Mouse (Mus musculus): ENCODE results near the gene Fbxw2.
A peak's percentile ranks its signal among the peaks of the same experiment; 100 is the strongest.
"Not testable (repeated sequence)": the region's sequence is repeated elsewhere in the genome, so short reads cannot be mapped to it uniquely, and the experiment has no call there.

Gene Fbxw2

GRCm38 (mm10) chr2:34810775-34811174 lies 15.3 kb downstream of the Fbxw2 start:
- DNase-seq (ENCODE audit: low read depth) = no peak

- DNase-seq (ENCODE audit: low read depth) = no peak
Measured at GRCm38 (mm10) chr2:34809568-34809967, 16.5 kb downstream of the Fbxw2 start.

- DNase-seq (ENCODE audit: low read depth) = no peak
Measured at GRCm38 (mm10) chr2:34808057-34808456, 18.1 kb downstream of the Fbxw2 start.

DNA sequence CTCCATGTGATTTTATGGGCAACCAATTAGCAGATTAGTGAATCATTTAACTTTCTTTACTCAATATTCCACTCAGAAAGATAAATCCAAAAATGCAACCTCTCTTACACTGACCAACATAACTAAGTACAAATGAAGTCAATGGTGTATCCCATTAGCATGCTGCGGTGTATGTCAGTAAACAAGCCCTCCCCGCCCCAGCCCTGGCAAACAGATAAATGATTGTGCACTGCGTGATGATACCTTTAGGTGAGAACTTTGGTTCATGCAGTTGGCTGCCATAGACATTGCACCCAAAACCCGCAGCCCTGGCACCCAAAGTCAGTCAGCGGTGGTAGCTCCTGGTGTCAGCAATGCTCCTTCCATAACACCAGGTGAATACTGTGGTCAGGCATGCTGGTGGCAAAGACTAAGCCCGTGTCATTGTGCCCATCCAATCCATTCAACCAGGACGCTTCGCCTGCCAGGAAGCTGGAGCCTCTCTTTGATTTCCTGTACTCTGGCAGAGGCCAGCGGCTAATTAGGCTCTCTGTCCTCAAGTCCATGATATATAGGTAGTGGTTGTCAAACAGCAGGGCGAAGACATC lies 20.7 kb downstream of the Fbxw2 start:
- DNase-seq (ENCODE audit: low read depth) = no peak

DNA sequence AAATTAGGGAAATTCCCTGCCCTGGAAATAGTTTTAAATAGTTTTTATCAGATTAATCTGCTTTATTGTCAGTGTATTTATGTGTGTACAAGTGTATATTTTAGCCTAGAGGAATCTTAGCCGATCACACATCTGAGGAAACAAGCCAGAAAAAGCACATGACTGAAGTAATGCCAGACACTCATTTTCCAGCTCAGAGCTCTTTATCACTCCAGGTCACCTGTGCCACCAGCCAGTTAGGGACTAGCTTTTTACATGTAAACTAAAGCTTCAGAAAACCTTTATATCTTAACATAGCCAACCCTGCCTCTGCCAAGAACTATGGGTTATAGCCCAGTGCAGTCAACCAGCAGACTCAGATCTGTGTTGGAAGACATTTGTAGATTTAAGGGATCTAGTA lies 21.3 kb downstream of the Fbxw2 start:
- no peak for DNase-seq (ENCODE audit: low read depth)

DNA sequence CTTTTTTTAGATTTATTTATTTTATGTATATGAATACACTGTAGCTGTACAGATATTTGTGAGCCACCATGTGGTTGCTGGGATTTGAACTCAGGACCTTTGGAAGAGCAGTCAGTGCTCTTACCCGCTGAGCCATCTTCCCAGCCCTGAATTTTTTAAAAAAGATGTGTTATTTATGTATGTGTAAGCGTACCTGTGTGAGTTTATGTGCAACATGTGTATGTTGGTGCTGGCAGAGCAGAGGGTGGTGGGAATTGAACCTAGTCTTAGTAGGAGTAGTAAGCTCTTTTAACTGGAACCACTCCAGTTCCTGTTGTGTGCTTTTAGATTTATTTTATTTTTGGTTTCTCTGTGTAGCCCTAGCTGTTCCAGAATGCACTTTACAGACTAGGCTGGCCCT lies 21.9 kb downstream of the Fbxw2 start:
- no peak for DNase-seq (ENCODE audit: low read depth)

- DNase-seq (ENCODE audit: low read depth) = no peak
Measured at GRCm38 (mm10) chr2:34803746-34804145, 22.4 kb downstream of the Fbxw2 start.

GRCm38 (mm10) chr2:34802565-34803245 lies 23.4 kb downstream of the Fbxw2 start:
- DNase-seq (ENCODE audit: low read depth) = not testable (repeated sequence)

- DNase-seq (ENCODE audit: low read depth) = peak; percentile 99
Measured at GRCm38 (mm10) chr2:34801516-34802482, 24.3 kb downstream of the Fbxw2 start.

DNA sequence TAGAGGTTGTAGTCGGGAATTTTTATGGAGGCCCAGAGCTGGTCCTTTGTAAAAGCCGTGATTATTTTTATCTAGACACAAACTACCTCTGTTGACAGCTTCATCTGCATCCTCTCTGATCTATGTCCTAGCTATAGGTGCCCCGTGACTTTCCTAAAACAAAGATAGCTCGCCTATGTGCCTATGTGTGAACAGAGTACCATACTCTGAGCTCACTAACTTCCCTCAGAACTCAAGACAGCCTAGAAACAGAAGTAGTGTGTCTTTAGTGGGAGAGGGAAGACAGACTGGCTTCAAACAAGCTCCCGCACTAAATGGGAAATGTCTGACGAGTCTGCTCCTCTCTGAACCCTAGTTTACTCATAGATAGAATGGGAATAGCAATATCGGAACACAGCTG lies 25.7 kb downstream of the Fbxw2 start:
- DNase-seq (ENCODE audit: low read depth) = no peak

GRCm38 (mm10) chr2:34799357-34800256 lies 26.5 kb downstream of the Fbxw2 start, which contains the start of gene Rabepk:
Gene Rabepk, minus strand, starts transcription at chr2:34799912.
- DNase-seq (ENCODE audit: low read depth) = peak; percentile 82

GRCm38 (mm10) chr2:34795426-34795825 lies 30.7 kb downstream of the Fbxw2 start:
- no peak for DNase-seq (ENCODE audit: low read depth)

DNA sequence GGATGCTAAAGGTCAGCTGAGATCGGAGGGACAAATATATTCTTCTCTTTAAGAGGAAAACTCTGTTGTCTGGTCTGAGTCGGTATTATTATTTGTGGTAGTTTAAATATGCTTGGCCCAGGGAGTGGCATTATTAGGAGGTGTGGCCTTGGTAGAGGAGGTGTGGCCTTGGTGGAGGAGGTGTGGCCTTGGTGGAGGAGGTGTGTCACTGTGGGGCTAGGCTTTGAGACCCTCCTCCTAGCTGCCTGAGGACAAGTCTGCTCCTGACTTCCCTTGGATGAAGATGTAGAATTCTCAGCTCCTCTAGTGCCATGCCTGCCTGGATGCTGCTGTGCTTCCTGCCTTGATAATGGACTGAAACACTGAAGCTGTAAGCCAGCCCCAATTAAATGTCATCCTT lies 31.6 kb downstream of the Fbxw2 start:
- DNase-seq (ENCODE audit: low read depth) = no peak

- DNase-seq (ENCODE audit: low read depth) = not testable (repeated sequence)
Measured at GRCm38 (mm10) chr2:34792543-34792942, 33.6 kb downstream of the Fbxw2 start.

- no peak for DNase-seq (ENCODE audit: low read depth)
Measured at GRCm38 (mm10) chr2:34790282-34790681, 35.8 kb downstream of the Fbxw2 start.

DNA sequence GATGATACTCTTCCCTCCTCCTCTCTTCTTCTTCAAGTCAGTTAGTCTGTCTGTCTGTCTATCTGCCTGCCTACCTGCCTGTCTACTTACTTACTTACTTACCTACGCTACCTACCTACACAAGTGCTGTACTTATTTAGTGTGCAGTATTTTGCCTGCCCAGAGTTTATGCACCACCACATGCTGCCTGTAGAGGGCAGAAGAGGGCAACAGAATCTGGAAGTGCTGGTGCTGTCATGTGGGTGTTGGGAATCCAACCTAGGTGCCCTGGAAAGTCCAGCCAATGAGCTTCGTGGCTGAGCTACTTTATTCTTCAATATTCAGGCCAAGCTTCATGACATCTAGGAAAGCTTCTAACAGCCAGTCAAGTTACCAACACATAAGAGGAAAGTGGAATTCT lies 42.0 kb downstream of the Fbxw2 start:
- DNase-seq (ENCODE audit: low read depth) = no peak

- DNase-seq (ENCODE audit: low read depth) = no peak
Measured at GRCm38 (mm10) chr2:34783064-34784020, 42.8 kb downstream of the Fbxw2 start.

GRCm38 (mm10) chr2:34777237-34777868 lies 48.8 kb downstream of the Fbxw2 start:
- DNase-seq (ENCODE audit: low read depth) = no peak

DNA sequence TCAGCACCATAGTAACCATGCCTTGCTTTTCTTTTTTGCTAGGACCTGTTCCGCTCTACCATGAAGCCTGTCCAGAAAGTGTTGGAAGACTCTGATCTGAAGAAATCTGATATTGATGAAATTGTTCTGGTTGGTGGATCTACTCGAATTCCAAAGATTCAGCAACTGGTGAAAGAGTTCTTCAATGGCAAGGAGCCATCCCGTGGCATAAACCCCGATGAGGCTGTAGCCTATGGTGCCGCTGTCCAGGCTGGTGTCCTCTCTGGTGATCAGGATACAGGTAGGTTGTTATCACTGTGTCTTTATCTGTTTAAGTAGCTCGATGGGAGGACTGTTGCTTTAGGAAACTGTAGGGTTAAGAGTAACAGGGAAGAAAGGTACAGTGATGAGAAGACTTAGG lies 51.6 kb downstream of the Fbxw2 start:
- DNase-seq (ENCODE audit: low read depth) = no peak

- DNase-seq (ENCODE audit: low read depth) = no peak
Measured at GRCm38 (mm10) chr2:34773673-34774072, 52.4 kb downstream of the Fbxw2 start.

Data from c-Kit-positive CD71-negative TER-119-negative erythroid progenitor cells, embryonic 14.5 days (primary cell).